Mouse (Mus musculus) limb, embryonic 11.5 days (tissue): Measurements from ENCODE around the gene Vps72. TPM values are rescaled to one million over a fixed set of nuclear protein-coding genes. Genes with fewer than 3 reads are reported as not detected.
A peak's percentile ranks its signal among the peaks of the same experiment; 100 is the strongest.

Experiments
- ATAC-seq: fragments of 200-750 bp; cut with Nextera tagmentation; 2 replicates; pipeline ENCODE4 v1.8.0; 2017; ENCODE audit warnings: low read depth; ENCODE audit not compliant: insufficient number of reproducible peaks, low FRiP score, low TSS enrichment
- DNase-seq: peaks from one replicate; pipeline ENCODE4 v3.0.0-alpha.2; 2015; ENCODE audit warnings: low spot score
- H3K27ac ChIP-seq: fragments of 300-500 bp; sonication (generic); replicated peaks from 2 replicates; pipeline ENCODE4 v1.5.1; 2014; ENCODE audit warnings: low read depth, mild to moderate bottlenecking, low read length
- H3K27me3 ChIP-seq: fragments of 300-500 bp; sonication (generic); 2 replicates; pipeline ENCODE4 v1.6.1; 2014; ENCODE audit warnings: mild to moderate bottlenecking, low read length, mixed read lengths; ENCODE audit not compliant: control insufficient read depth, insufficient read depth
- H3K36me3 ChIP-seq: fragments of 300-500 bp; sonication (generic); 2 replicates; pipeline ENCODE4 v1.6.1; 2014; ENCODE audit warnings: mild to moderate bottlenecking, low read length, moderate library complexity, mixed read lengths; ENCODE audit not compliant: control insufficient read depth, insufficient read depth
- H3K4me1 ChIP-seq: fragments of 300-500 bp; sonication (generic); 2 replicates; pipeline ENCODE4 v1.6.1; 2014; ENCODE audit warnings: low read length, mixed read lengths; ENCODE audit not compliant: control insufficient read depth, insufficient read depth
- H3K4me2 ChIP-seq: fragments of 300-500 bp; sonication (generic); 2 replicates; pipeline ENCODE4 v1.6.1; 2014; ENCODE audit warnings: low read depth, mild to moderate bottlenecking, moderate library complexity; ENCODE audit not compliant: severe bottlenecking
- H3K4me3 ChIP-seq: fragments of 300-500 bp; sonication (generic); 2 replicates; pipeline ENCODE4 v1.5.1; 2014; ENCODE audit warnings: low read depth, low read length
- H3K9ac ChIP-seq: fragments of 300-500 bp; sonication (generic); 2 replicates; pipeline ENCODE4 v1.6.1; 2014; ENCODE audit warnings: mild to moderate bottlenecking, low read length
- H3K9me3 ChIP-seq: fragments of 300-500 bp; sonication (generic); 2 replicates; pipeline ENCODE4 v1.6.1; 2016; ENCODE audit warnings: low read length; ENCODE audit not compliant: control insufficient read depth
- WGBS: fragments of 180-500 bp; shearing (Covaris S2); extraction: QIAGEN DNeasy Blood & Tissue Kit; methylation state at CpG from one replicate; pipeline ENCODE4 v1.1.7; 2014; 5-methylcytosine and 5-hydroxymethylcytosine counted together
- polyA plus RNA-seq: library from polyadenylated mRNA; unstranded; fragments of >200 nt; fragmentation: Nextera tagmentation; extraction: Ambion mirVana; gene quantifications from 2 replicates; pipeline ENCODE4 v1.2.1, GENCODE M21; 2014

Vps72 gene
- polyA plus RNA-seq, 1 experiment from 2014 or later: 254 TPM

GRCm38 (mm10) chr3:95142617-95143011 lies 31.8 kb downstream of the Vps72 start:
- Histone ChIP-seq H3K9me3 (no peaks in the 10 kb centered on the region), H3K9ac (no peak overlapping the region), H3K27me3 (no peaks in the 10 kb centered on the region), H3K27ac (no peak overlapping the region), H3K4me1 (no peaks in the 10 kb centered on the region), H3K4me2 (no peak overlapping the region), H3K4me3 (no peak overlapping the region), H3K36me3 (no peaks in the 10 kb centered on the region)
- peak; percentile 91 for DNase-seq
- WGBS: 8% methylated on average over 5 of the region's 5 CpGs
- 0 out of 2 replicates have a peak, but pooled peaks have one; percentile 26 for ATAC-seq

DNA sequence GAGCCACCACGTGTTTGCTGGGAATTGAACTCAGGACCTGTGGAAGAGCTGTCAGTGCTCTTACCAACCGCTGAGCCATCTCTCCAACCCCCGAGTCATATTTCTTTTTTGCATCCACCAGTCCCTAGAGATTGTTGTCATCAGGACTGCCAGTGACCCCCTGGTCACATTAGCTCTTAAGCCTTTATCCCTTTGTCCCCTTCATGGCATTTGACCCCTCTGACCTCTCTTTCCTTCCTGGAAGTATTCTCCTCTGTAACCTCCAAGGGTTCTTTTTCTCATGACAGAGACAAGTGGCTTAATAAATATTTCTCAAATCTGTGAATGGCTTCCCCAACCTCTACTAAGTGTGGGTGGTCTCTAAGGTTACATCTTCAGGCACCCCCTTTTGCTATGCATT lies 37.1 kb downstream of the Vps72 start:
- no peaks in the 10 kb centered on the region for H3K36me3 ChIP-seq
- H3K4me2 ChIP-seq: no peak overlapping the region
- DNase-seq (no peak), ATAC-seq (no peak)
- no peak overlapping the region for H3K9ac ChIP-seq
- no peak overlapping the region for H3K27ac ChIP-seq
- H3K9me3 ChIP-seq: no peaks in the 10 kb centered on the region
- 65% methylated on average over 3 of the region's 3 CpGs for WGBS
- no peaks in the 10 kb centered on the region for H3K4me1 ChIP-seq
- H3K4me3 ChIP-seq: no peak overlapping the region
- H3K27me3 ChIP-seq: no peaks in the 10 kb centered on the region

DNA sequence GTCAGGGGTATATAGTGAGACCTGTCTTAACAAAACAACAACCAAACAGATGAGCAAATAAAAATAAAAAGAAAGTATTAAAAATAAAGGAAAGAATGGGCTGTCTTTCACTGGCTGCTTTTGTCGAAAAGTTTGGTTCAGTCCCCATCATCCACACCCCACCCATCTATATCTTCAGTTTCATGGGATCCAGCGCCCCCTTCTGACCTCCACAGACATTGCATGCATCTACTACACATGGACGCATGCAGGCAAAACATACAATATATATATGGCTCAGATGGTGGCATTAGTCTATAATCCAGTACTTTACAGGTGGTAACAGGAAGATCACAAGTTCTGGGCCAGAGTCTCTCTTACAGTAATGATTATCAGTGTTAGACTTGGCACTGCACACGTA lies 43.1 kb downstream of the Vps72 start:
- Histone ChIP-seq H3K27me3 (no peaks in the 10 kb centered on the region), H3K9me3 (no peaks in the 10 kb centered on the region), H3K27ac (no peak overlapping the region), H3K9ac (no peak overlapping the region), H3K4me1 (no peaks in the 10 kb centered on the region), H3K4me2 (no peak overlapping the region), H3K4me3 (no peak overlapping the region), H3K36me3 (no peaks in the 10 kb centered on the region)
- no peak for ATAC-seq
- peak; percentile 44 for DNase-seq
- 48% methylated on average over 4 of the region's 4 CpGs for WGBS

GRCm38 (mm10) chr3:95159511-95159986 lies 48.7 kb downstream of the Vps72 start:
- no peak for ATAC-seq
- no peaks in the 10 kb centered on the region for H3K9me3 ChIP-seq
- H3K9ac ChIP-seq: peak overlapping the region; percentile 43
- no peaks in the 10 kb centered on the region for H3K27me3 ChIP-seq
- H3K4me1 ChIP-seq: peaks cover 10% of the 10 kb centered on the region
- no peak for DNase-seq
- peak overlapping the region; percentile 82 for H3K4me3 ChIP-seq
- 12% methylated on average over 8 of the region's 8 CpGs for WGBS
- no peak overlapping the region for H3K27ac ChIP-seq
- no peaks in the 10 kb centered on the region for H3K36me3 ChIP-seq
- H3K4me2 ChIP-seq: peak overlapping the region; percentile 82

DNA sequence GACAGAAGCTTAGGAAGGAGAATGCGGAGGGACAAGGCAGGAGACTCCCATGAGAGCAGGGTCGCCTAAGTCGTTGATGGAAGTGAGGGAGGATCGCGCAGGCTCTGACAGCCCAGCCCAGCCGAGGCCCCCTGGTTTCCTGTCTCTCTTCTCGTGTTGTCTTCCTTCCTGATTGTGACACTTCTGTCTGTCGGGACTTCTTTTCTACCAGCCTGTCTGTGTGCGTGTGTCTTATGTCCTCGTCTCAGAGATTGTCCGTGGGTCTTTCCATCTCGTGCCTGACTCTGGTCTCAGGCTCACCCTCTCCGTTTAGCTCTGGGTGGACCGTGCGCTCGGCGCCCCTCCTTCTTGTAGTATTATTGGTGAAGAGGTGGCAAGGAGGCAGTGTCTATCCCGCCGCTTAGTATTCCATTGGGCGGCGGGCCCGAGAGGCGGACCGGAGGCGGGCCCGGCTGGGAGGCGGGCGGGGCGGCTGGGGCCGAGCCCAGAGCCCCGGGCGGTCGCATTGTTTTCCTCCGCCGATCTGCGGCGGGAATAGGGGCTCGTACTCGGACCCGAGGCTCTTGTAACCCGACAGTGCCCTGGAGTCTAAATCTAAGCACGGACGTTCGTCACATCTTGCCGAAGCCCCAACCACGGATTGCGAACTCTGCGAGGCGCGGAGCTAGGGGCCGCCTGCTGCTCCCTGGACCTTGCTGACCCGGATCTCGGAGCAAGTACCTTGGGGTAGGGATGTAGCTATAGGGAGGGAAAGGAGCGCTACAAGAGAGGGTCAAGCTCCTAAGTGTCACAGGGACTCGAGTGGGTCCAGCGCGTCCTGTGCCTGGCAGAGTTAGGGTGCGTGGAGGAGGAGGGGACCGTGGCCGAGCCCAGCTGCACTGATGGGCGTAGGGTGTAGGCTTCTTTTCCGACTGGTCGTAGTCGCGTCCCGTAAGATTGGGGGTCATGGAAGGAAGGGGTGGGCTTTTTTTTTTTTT lies 49.5 kb downstream of the Vps72 start, which contains the start of gene Sema6c:
Sema6c (plus strand) TSS at position 471 of the 977 bp plus-strand sequence.
- Histone ChIP-seq H3K27ac (peak within 1 kb of the TSS; percentile 42; the same call in 1 of the 2 replicates), H3K9ac (peak within 1 kb of the TSS; percentile 83), H3K4me3 (peak within 1 kb of the TSS; percentile 82), H3K9me3 (no peaks in the 10 kb centered on the region), H3K27me3 (no peaks in the 10 kb centered on the region), H3K4me1 (peaks cover 10% of the 10 kb centered on the region), H3K36me3 (no peaks in the 10 kb centered on the region), H3K4me2 (peak within 1 kb of the TSS; percentile 82)
- ATAC-seq: peak; percentile 93
- DNase-seq: peak; percentile 89
- 0% methylated on average over 66 of the region's 66 CpGs for WGBS

DNA sequence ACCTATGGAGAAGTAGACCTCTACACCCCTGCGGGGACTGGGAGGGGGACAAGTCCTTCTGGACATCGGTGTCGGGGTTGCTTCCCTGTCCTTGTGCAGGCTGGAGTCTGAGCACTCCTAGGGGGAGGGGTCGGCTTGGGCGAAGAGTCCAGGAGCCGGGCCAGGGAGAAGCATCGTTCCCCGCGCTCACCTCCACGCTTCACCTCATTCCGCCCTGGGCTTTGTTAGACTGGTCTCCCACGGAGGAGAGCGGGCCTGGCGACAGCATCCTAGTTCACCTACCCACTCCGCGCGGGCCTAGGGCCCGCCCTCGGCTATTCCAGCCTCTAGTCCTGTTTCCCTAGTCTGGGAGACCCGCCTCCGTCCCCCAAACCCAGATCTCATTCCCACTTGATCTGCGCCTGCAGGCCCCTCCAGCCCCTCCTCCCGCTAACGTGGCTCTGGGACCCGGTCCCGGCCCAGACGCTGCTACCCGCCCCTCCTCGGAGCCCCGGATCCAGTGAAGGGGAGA lies 50.3 kb downstream of the Vps72 start:
- peak overlapping the region; percentile 82 for H3K4me2 ChIP-seq
- no peaks in the 10 kb centered on the region for H3K27me3 ChIP-seq
- peaks cover 10% of the 10 kb centered on the region for H3K4me1 ChIP-seq
- ATAC-seq: peak; percentile 40; the same call in 1 of the 2 replicates
- H3K9me3 ChIP-seq: no peaks in the 10 kb centered on the region
- no peak overlapping the region for H3K27ac ChIP-seq
- WGBS: 0% methylated on average over 24 of the region's 30 CpGs
- DNase-seq: peak; percentile 66
- peak overlapping the region; percentile 82 for H3K4me3 ChIP-seq
- peak overlapping the region; percentile 83 for H3K9ac ChIP-seq
- peaks cover under 1% of the 10 kb centered on the region; the same call in 1 of the 2 replicates for H3K36me3 ChIP-seq

- 5% methylated on average over 9 of the region's 9 CpGs for WGBS
- no peak overlapping the region for H3K27ac ChIP-seq
- peaks cover 2% of the 10 kb centered on the region; the same call in 1 of the 2 replicates for H3K36me3 ChIP-seq
- ATAC-seq (no peak), DNase-seq (no peak)
- no peaks in the 10 kb centered on the region for H3K27me3 ChIP-seq
- H3K4me2 ChIP-seq: peak overlapping the region; percentile 82
- H3K4me3 ChIP-seq: peak overlapping the region; percentile 82
- no peaks in the 10 kb centered on the region for H3K9me3 ChIP-seq
- H3K9ac ChIP-seq: peak overlapping the region; percentile 83
- peaks cover 10% of the 10 kb centered on the region for H3K4me1 ChIP-seq
Measured at GRCm38 (mm10) chr3:95161618-95162344, 51.0 kb downstream of the Vps72 start.

- H3K9me3 ChIP-seq: no peaks in the 10 kb centered on the region
- DNase-seq (no peak), ATAC-seq (no peak)
- H3K4me3 ChIP-seq: peak overlapping the region; percentile 82
- peaks cover 10% of the 10 kb centered on the region for H3K4me1 ChIP-seq
- WGBS: 64% methylated on average over 2 of the region's 2 CpGs
- no peaks in the 10 kb centered on the region for H3K27me3 ChIP-seq
- H3K27ac ChIP-seq: no peak overlapping the region
- H3K36me3 ChIP-seq: peaks cover 2% of the 10 kb centered on the region; the same call in 1 of the 2 replicates
- no peak overlapping the region; the same call in 1 of the 2 replicates for H3K9ac ChIP-seq
- H3K4me2 ChIP-seq: peak overlapping the region; percentile 82
Measured at GRCm38 (mm10) chr3:95162345-95162628, 51.5 kb downstream of the Vps72 start.
